Mouse (Mus musculus) kidney, adult 2 months (tissue): ENCODE results near the gene Snrnp25.

Experiments
- CTCF ChIP-seq: fragments of 200-500 bp; conservative IDR thresholded peaks from 2 replicates; pipeline ENCODE4 v1.5.1; 2011; ENCODE audit warnings: low read depth, mild to moderate bottlenecking, control low read depth, low read length, moderate library complexity, mixed read lengths; ENCODE audit not compliant: insufficient read depth, insufficient read length
- POLR2A ChIP-seq: fragments of 200-500 bp; IDR thresholded peaks from one replicate; pipeline ENCODE4 v1.6.1; 2011; ENCODE audit warnings: low read depth, low read length, control low read depth

DNA sequence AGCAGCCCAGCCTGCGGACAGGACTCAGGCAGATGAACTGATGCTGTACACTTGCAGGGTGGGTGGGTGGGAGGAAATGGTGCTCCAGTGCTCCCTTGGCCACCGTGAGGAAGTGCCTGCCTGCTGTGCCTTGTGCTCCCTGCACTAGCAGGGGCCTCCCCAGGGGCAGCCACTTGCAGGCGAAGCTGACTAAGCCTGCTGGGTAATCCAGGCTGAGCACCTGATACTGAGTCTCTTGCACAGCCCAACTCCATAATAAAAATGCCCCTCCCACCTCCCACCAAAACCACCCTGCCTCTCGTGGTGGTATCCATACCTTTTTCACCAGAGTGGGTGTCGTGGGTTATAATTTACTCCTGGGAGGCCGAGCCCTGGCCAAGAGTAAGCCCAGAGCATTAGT is 6.0 kb upstream of the Snrnp25 start:
- TF ChIP-seq CTCF, result no peak
- no peak for TF ChIP-seq POLR2A
